Mouse (Mus musculus) midbrain, embryonic 11.5 days (tissue): ENCODE measurements at regions not wholly inside any gene's neighbourhood (a gene's known extent, or its start where the extent isn't known, plus 50 kb on each side); places are given as distances from the start of the nearest gene placed in this dataset.

Experiments used
- ATAC-seq: fragments of 200-750 bp; cut with Nextera tagmentation; 2 replicates; pipeline ENCODE4 v1.8.0; 2017; ENCODE audit warnings: moderate TSS enrichment, moderate library complexity; ENCODE audit not compliant: low FRiP score
- DNase-seq: peaks from one replicate; pipeline ENCODE4 v3.0.0; 2015; ENCODE audit warnings: low spot score; ENCODE audit errors: missing footprints
- H3K27ac ChIP-seq: fragments of 300-500 bp; sonication (generic); 2 replicates; pipeline ENCODE4 v1.5.1; 2014; ENCODE audit warnings: low read depth, low read length
- H3K27me3 ChIP-seq: fragments of 300-500 bp; sonication (generic); 2 replicates; pipeline ENCODE4 v1.6.1; 2014; ENCODE audit warnings: mild to moderate bottlenecking, low read length, moderate library complexity, mixed read lengths; ENCODE audit not compliant: control insufficient read depth, insufficient read depth
- H3K36me3 ChIP-seq: fragments of 300-500 bp; sonication (generic); 2 replicates; pipeline ENCODE4 v1.6.1; 2014; ENCODE audit warnings: mild to moderate bottlenecking, low read length, moderate library complexity, mixed read lengths; ENCODE audit not compliant: control insufficient read depth, insufficient read depth
- H3K4me1 ChIP-seq: fragments of 300-500 bp; sonication (generic); 2 replicates; pipeline ENCODE4 v1.6.1; 2014; ENCODE audit warnings: low read length; ENCODE audit not compliant: control insufficient read depth, insufficient read depth
- H3K4me2 ChIP-seq: fragments of 300-500 bp; sonication (generic); 2 replicates; pipeline ENCODE4 v1.6.1; 2014; ENCODE audit warnings: mild to moderate bottlenecking, moderate library complexity
- H3K4me3 ChIP-seq: fragments of 300-500 bp; sonication (generic); 2 replicates; pipeline ENCODE4 v1.5.1; 2014; ENCODE audit warnings: low read depth, low read length
- H3K9ac ChIP-seq: fragments of 300-500 bp; sonication (generic); 2 replicates; pipeline ENCODE4 v1.6.1; 2014; ENCODE audit warnings: low read length
- H3K9me3 ChIP-seq: fragments of 300-500 bp; sonication (generic); 2 replicates; pipeline ENCODE4 v1.6.1; 2016; ENCODE audit warnings: low read length; ENCODE audit not compliant: control insufficient read depth
- WGBS: fragments of 180-500 bp; shearing (Covaris S2); extraction: QIAGEN DNeasy Blood & Tissue Kit; methylation state at CpG from one replicate; pipeline ENCODE4 v1.1.7; 2014; 5-methylcytosine and 5-hydroxymethylcytosine counted together

DNA sequence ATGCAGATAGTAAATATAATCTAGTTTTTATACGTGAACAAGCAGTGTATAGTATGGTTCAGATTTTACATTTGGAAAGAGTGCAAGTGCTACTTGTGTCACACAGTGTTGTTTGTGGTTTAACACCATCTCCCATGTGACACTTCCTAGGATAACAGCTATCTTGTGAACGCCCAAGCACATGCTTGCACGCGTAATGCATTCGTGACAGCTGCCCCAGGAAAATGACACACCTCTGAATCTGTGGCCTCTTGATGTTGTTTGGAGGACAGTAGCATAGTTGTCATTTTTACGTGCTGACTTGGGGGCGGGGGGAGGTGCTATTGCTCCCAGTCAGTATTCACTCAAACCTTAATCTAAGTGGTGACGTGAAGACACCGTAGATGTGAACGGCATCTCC, 256.2 kb upstream of the Daam1 start:
- Histone ChIP-seq H3K4me1 (peaks cover 9% of the 10 kb centered on the region), H3K9me3 (no peaks in the 10 kb centered on the region), H3K27ac (no peak overlapping the region), H3K27me3 (no peaks in the 10 kb centered on the region), H3K9ac (no peak overlapping the region), H3K4me3 (no peak overlapping the region), H3K36me3 (no peaks in the 10 kb centered on the region), H3K4me2 (no peak overlapping the region)
- no peak for ATAC-seq
- 95% methylated on average over 10 of the region's 10 CpGs for WGBS
- no peak for DNase-seq

DNA sequence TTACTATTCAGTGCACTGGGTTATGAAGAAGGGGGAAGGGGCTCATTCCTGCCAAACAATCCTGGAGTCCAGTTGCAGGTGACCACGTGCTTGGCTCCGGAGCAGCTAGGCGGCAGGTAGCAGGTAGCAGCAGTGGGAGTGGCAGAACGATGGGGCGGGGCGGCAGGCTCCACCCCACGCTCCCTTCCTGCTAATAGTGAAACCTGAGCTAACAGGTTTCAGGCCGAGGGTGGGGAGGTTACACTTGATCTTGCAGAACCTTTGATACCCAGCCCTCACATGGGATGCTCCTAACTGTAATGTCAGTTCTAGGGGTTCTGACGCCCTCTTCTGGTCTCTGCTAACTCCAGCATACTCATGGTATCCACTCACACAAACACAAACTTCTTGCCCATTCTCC, 253.5 kb upstream of the Daam1 start:
- 8% methylated on average over 9 of the region's 9 CpGs for WGBS
- no peak overlapping the region for H3K4me3 ChIP-seq
- DNase-seq (peak; percentile 82), ATAC-seq (no peak)
- peaks cover 6% of the 10 kb centered on the region for H3K4me1 ChIP-seq
- no peaks in the 10 kb centered on the region for H3K27me3 ChIP-seq
- no peaks in the 10 kb centered on the region for H3K36me3 ChIP-seq
- no peaks in the 10 kb centered on the region for H3K9me3 ChIP-seq
- H3K4me2 ChIP-seq = peak overlapping the region; percentile 30
- no peak overlapping the region for H3K9ac ChIP-seq
- H3K27ac ChIP-seq = no peak overlapping the region

DNA sequence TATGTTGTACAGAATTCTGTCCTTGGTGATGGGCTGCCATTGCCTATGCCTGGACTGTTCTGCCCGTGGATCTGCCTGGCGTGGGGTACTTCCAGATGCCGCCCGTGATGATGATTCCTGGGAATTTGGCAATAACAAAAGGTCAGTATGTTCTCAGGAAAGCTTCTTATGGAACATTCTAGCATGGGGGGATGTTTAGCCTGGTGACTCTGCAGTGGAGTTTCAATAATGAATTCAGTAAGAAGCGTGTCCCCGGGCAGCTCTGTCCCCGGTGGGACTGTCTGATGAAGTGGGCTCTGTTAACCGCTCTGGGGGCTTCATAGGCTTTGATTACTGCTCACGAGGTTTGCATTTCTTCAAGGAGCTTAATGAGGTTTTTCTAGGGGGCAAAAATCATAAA, 252.9 kb upstream of the Daam1 start:
- Histone ChIP-seq H3K4me1 (peaks cover 2% of the 10 kb centered on the region), H3K36me3 (no peaks in the 10 kb centered on the region), H3K27me3 (no peaks in the 10 kb centered on the region), H3K4me2 (no peak overlapping the region), H3K9me3 (no peaks in the 10 kb centered on the region), H3K4me3 (no peak overlapping the region), H3K27ac (no peak overlapping the region), H3K9ac (no peak overlapping the region)
- 81% methylated on average over 9 of the region's 9 CpGs for WGBS
- no peak for ATAC-seq
- DNase-seq = peak; percentile 68

DNA sequence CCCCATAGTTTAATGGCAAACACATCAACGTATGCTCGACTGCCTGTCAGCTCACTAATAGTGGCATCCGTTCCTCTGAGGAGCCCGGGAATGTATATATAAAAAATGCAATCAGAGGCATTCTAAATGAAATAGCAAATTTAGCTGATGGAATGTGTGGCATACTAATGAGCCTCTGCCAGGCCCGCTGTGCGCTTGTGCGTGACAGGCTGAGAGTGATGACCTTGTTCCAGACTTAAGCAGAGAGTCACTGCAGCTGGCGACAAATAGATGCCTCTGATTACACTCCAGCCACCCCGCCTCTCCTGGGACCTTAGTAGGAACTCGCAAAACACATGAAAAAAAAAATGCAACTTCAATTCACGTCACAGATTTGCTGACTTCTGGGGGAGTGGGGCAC, 252.0 kb upstream of the Daam1 start:
- DNase-seq (peak; percentile 71), ATAC-seq (0 out of 2 replicates have a peak, but pooled peaks have one; percentile 40)
- Histone ChIP-seq H3K4me3 (no peak overlapping the region), H3K9ac (no peak overlapping the region), H3K4me2 (no peak overlapping the region), H3K36me3 (no peaks in the 10 kb centered on the region), H3K27ac (no peak overlapping the region), H3K4me1 (no peaks in the 10 kb centered on the region), H3K27me3 (no peaks in the 10 kb centered on the region), H3K9me3 (no peaks in the 10 kb centered on the region)
- WGBS = 47% methylated on average over 11 of the region's 11 CpGs

DNA sequence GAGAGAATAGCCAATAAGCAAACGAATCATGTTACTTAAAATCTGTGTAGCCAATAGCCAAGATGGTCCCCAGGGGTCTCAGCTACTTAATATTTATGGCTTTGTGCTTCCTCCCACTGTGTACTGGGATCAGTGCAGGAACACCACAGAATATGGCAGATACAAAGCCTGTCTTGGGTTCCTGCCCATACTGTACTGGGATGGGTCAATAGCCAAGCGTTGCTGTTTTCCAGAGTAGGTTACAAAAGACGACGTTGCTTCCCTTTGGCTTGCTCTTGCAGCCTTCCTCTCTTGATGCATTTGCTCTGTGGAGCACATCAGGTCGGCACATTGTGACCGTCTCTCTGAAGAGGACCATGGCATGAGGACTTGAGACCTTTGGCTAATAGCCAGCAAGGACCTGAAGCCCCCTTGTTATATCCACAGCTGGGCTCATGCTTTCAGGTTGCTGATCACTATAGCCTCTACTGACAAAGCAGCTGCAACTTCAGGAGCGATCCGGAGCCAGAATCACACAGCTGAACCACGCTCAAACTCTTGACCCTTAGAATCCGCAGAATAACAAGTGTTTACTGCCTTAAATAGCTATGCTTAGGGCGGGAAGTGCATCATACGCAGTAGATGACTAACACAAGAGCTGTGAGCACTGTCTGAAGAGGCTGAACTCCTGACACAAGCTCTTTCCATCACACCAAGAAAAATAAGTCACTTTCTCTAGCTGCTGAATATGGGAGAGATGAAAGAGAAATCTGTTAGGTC, 250.2 kb upstream of the Daam1 start:
- H3K4me1 ChIP-seq = no peaks in the 10 kb centered on the region

DNA sequence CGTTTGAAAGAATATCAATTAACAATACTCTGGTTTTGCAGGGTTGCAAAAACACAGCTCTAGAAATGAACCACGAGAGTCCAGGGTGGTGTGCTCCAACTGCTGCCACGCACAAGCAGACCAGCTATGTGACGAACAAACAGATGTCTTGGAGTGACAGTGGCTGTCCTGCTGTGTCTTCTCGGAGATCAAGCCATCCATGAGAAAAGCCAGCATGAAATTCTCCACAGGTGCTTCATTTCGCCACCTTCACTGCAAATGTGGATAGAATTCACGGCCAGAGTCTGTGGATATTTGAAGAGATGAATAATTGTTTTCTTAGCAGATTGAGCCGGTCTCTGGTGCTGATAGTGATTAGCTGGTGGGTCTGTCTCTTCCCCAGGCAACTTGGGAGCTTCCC, 246.3 kb upstream of the Daam1 start:
- ATAC-seq = no peak
- no peaks in the 10 kb centered on the region for H3K36me3 ChIP-seq

More for the DNA sequence above, 250.2 kb upstream of the Daam1 start:
- H3K36me3 ChIP-seq = no peaks in the 10 kb centered on the region
- no peak overlapping the region for H3K4me2 ChIP-seq
- H3K9me3 ChIP-seq = no peaks in the 10 kb centered on the region
- DNase-seq (peak; percentile 75), ATAC-seq (no peak)
- 88% methylated on average over 12 of the region's 12 CpGs for WGBS
- H3K27me3 ChIP-seq = no peaks in the 10 kb centered on the region
- no peak overlapping the region for H3K27ac ChIP-seq
- H3K4me3 ChIP-seq = no peak overlapping the region
- no peak overlapping the region for H3K9ac ChIP-seq

DNA sequence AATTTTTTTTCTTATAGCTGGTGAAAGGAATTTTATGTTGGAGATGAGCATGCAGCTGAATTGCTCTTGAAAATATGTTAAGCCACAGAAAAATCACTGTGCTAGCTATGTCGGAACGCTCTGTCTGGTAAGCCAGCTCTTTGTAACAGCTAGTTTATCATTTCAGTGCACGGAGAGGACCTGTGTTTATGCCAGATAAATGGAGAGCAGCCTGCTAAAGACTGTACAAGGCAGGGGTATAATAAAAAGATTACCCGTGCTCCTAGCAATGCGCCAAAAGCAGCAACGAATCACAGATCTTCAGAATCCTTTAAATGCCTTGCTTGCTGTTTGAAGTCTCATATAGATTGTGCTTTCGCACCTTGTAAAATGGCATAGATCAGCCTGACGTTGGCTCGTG, 232.2 kb upstream of the Daam1 start:
- H3K27me3 ChIP-seq = no peaks in the 10 kb centered on the region
- DNase-seq (no peak), ATAC-seq (no peak)
- H3K27ac ChIP-seq = no peak overlapping the region
- WGBS = 88% methylated on average over 9 of the region's 9 CpGs
- H3K4me2 ChIP-seq = no peak overlapping the region
- H3K4me1 ChIP-seq = peaks cover 10% of the 10 kb centered on the region
- no peaks in the 10 kb centered on the region for H3K36me3 ChIP-seq
- H3K4me3 ChIP-seq = no peak overlapping the region
- H3K9ac ChIP-seq = no peak overlapping the region
- no peaks in the 10 kb centered on the region for H3K9me3 ChIP-seq

More for the DNA sequence above, 246.3 kb upstream of the Daam1 start:
- Histone ChIP-seq H3K4me2 (no peak overlapping the region), H3K27me3 (no peaks in the 10 kb centered on the region), H3K27ac (no peak overlapping the region), H3K9me3 (no peaks in the 10 kb centered on the region), H3K4me3 (no peak overlapping the region), H3K9ac (no peak overlapping the region), H3K4me1 (no peaks in the 10 kb centered on the region)
- WGBS = 75% methylated on average over 8 of the region's 8 CpGs
- peak; percentile 64 for DNase-seq

DNA sequence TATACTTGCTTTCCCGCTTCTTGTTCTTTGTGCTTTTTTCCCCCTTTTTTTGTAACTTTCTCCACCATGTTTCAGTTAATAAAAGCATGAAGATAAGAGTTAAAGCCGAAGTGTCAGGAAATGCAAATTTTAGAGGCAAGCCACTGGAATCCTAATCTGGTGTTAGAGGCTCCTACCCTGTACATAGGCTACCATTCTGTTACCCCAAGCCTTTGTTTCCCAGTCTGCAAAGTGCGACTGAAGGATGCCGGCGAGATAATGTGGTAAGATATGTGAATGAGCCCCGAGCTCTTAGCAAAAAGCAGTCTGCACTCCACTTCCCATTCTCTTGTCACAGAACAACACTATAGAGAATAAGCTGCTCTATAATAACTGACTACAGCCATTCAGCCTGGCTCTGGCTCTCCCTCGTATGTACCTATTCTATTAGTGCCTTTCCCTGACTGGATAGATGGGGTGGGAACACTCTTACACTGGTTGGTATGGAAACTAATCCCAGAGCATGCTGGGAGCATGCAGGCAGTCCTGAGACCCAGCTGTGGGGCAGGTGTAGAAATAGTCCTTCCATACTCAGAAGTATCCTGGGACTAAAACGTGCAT, 229.7 kb upstream of the Daam1 start:
- DNase-seq (peak; percentile 87), ATAC-seq (peak; percentile 94)
- H3K4me2 ChIP-seq = no peak overlapping the region; the same call in 1 of the 2 replicates
- H3K4me1 ChIP-seq = peaks cover 12% of the 10 kb centered on the region
- H3K9ac ChIP-seq = no peak overlapping the region
- WGBS = 44% methylated on average over 8 of the region's 8 CpGs
- no peaks in the 10 kb centered on the region for H3K36me3 ChIP-seq
- H3K27ac ChIP-seq = peak overlapping the region; percentile 45
- no peaks in the 10 kb centered on the region for H3K27me3 ChIP-seq
- no peak overlapping the region for H3K4me3 ChIP-seq
- no peaks in the 10 kb centered on the region for H3K9me3 ChIP-seq

DNA sequence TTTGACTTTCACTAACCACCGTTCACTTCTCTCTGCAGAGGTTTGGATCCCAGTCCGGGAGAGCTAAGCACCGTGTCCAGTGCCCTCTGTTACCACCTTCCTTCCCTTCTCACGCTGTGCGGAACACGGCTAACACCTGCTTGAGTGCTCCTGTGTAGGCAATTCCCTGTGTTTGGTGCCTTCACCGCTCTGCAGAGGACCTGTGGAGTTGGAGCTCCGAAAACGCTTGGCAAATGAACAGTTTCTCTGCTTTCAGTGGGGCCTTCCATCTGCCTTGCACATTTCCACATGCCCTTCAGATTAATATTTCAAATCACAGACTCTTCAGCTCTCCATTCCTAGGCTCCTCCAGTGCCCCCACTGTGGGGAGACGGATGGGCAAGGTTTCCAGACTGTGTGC, 227.7 kb upstream of the Daam1 start:
- Histone ChIP-seq H3K4me2 (no peak overlapping the region), H3K4me1 (peaks cover 12% of the 10 kb centered on the region), H3K9me3 (no peaks in the 10 kb centered on the region), H3K4me3 (no peak overlapping the region), H3K36me3 (no peaks in the 10 kb centered on the region), H3K27me3 (no peaks in the 10 kb centered on the region), H3K27ac (no peak overlapping the region), H3K9ac (no peak overlapping the region)
- peak; percentile 69 for DNase-seq
- WGBS = 91% methylated on average over 10 of the region's 10 CpGs
- no peak for ATAC-seq
